Mouse (Mus musculus): Measurements from ENCODE around the gene Adcy2. TPM values are rescaled to one million over a fixed set of nuclear protein-coding genes. Genes with fewer than 3 reads are reported as not detected.

Gene Adcy2
- polyA plus RNA-seq, 1 experiment: not detected

DNA sequence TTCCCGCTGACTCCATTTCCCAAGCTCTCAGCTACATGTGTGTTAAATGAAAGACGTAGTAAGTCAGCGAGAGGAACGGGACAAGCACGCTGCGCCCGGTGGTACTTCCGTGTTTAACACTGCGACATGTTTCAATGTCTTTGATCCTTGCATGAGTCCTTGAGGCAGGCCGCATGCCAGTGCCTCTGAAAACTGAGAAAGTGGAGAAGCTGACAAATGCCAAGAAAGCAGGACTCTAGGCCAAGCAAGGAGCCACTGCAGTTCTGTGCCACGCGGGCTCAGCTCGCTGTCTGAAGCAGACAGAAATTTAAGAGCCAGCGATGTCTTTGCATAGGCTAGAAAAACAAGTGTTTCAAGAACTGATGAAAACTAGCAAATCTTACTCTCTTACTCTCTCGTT is 15.3 kb downstream of the Adcy2 start:
- Histone ChIP-seq H3K4me1 (no peaks in the 10 kb centered on the region), H3K27me3 (replicated peaks) (no peaks in the 10 kb centered on the region), H3K9me3 (peaks cover 16% of the 10 kb centered on the region), H3K36me3 (replicated peaks; ENCODE audit: low read length) (no peaks in the 10 kb centered on the region), H3K4me3 (replicated peaks) (no peak overlapping the region)
- TF ChIP-seq GATA1 (IDR thresholded peaks at IDR 0.05; ENCODE audit: borderline replicate concordance, low read length) (no peak), FLI1 (IDR thresholded peaks at IDR 0.05; ENCODE audit: low read length) (no peak)

DNA sequence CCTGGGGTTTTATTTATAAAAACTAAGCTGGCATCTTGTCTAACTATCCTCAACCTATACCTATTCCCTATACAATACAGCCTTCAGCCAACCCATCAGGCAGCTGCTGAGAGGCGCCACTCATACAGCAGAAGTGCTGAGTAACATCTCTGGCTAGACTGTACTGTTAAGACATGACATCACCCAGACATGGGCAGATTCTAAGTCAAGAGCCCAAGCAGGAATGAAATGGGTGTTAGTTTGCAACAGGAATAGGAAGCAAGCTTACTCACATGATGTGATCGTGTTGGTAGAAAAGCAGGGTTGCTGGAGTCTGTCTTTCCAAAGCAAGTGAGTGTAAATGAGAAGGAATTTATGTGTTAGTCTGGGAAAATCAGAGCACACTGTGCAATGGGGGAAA is 18.3 kb downstream of the Adcy2 start:
- no peaks in the 10 kb centered on the region for H3K27me3 ChIP-seq (replicated peaks)
- H3K36me3 ChIP-seq (replicated peaks; ENCODE audit: low read length): no peaks in the 10 kb centered on the region
- TF ChIP-seq FLI1 (IDR thresholded peaks at IDR 0.05; ENCODE audit: low read length) (no peak), GATA1 (IDR thresholded peaks at IDR 0.05; ENCODE audit: borderline replicate concordance, low read length) (no peak)
- no peak overlapping the region for H3K4me3 ChIP-seq (replicated peaks)
- H3K9me3 ChIP-seq: peaks cover 26% of the 10 kb centered on the region
- no peaks in the 10 kb centered on the region for H3K4me1 ChIP-seq

DNA sequence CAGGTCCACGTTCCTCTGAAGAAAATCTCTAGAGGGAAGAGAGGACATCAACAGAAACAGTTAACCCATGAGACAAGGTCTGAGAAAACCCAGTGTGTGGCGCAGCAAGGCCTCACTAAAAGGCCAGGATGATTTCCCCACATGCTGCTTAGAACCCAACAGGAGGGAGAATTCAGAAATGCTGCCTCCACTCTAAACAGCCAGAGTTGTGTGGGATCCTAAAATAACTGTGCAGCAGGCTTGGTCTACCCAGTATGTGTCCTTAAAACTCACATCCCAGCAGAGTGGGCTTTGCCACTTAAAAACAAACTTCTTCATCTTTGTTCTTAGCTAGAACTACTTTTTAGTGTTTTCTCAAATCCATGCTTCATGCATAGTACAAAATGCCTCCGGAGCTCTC is 26.2 kb downstream of the Adcy2 start:
- H3K4me1 ChIP-seq: no peaks in the 10 kb centered on the region
- H3K27me3 ChIP-seq (replicated peaks): no peaks in the 10 kb centered on the region
- TF ChIP-seq GATA1 (IDR thresholded peaks at IDR 0.05; ENCODE audit: borderline replicate concordance, low read length) (no peak), FLI1 (IDR thresholded peaks at IDR 0.05; ENCODE audit: low read length) (no peak)
- no peaks in the 10 kb centered on the region for H3K36me3 ChIP-seq (replicated peaks; ENCODE audit: low read length)
- no peak overlapping the region for H3K4me3 ChIP-seq (replicated peaks)
- peaks cover 69% of the 10 kb centered on the region for H3K9me3 ChIP-seq

DNA sequence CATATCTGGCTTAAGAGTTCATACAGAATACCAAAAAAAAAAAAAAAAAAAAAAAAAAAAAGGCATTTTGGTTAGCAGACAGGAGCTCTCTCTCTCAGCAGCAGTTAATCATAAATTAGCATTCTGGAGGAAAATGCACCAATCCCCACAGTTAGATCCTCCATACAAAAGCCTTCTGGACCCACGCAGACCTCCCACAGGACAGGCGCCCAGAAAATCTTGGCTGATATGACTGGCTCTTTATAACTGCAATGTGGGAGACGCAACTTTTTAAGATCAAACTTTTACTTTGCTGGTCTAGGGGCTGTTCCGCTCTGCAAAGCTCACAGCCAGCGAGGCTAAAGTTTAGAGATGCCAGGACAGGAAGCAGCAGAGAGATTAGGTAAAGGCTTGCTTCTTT is 37.8 kb downstream of the Adcy2 start:
- H3K4me1 ChIP-seq: no peaks in the 10 kb centered on the region
- TF ChIP-seq FLI1 (IDR thresholded peaks at IDR 0.05; ENCODE audit: low read length): no peak
- no peak for TF ChIP-seq GATA1 (IDR thresholded peaks at IDR 0.05; ENCODE audit: borderline replicate concordance, low read length)
- H3K36me3 ChIP-seq (replicated peaks; ENCODE audit: low read length): no peaks in the 10 kb centered on the region
- no peak overlapping the region for H3K4me3 ChIP-seq (replicated peaks)
- peaks cover 10% of the 10 kb centered on the region; the same call in 1 of the 2 replicates for H3K9me3 ChIP-seq
- H3K27me3 ChIP-seq (replicated peaks): no peaks in the 10 kb centered on the region

DNA sequence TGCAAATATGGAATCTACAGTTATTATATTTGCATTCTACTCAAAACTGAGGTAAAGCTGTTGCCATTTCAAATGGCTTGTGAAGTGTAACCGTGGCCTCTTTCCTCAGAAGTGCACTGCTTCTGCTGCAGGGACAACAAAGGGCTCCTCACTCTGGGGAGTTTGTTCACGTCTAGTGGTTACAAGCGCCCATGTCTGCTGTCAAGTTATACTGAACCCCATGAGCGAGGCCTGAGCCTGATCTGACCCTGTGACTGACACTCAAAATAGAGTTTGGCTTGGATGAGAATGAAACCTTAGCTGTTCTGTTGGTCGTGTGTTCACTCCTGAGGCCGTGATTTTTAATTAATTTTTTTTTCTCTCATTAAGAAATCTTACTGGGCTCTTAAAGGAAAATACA is 38.8 kb downstream of the Adcy2 start:
- Histone ChIP-seq H3K9me3 (peaks cover 10% of the 10 kb centered on the region; the same call in 1 of the 2 replicates), H3K36me3 (replicated peaks; ENCODE audit: low read length) (no peaks in the 10 kb centered on the region), H3K27me3 (replicated peaks) (no peaks in the 10 kb centered on the region), H3K4me3 (replicated peaks) (no peak overlapping the region), H3K4me1 (no peaks in the 10 kb centered on the region)
- TF ChIP-seq FLI1 (IDR thresholded peaks at IDR 0.05; ENCODE audit: low read length): no peak
- TF ChIP-seq GATA1 (IDR thresholded peaks at IDR 0.05; ENCODE audit: borderline replicate concordance, low read length): no peak

DNA sequence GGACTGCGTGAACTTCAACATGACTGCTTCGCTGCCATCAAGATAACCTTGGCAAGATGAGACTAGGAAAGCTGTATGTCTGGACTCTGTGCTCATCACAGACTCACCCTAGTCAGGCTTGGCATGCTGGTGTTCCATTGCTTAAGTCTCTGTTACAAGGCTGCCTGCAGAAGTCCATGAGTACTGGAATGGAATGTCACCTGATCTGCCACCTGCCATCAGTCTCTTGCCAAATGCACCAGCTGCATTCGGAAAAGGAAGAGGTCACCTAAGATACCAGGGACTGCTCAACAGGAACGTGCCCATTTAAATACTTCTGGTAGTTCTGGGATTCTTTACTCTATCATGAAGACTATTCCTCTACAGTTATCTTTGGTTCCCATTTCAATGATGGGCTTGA is 39.9 kb downstream of the Adcy2 start:
- H3K4me1 ChIP-seq: no peaks in the 10 kb centered on the region
- no peaks in the 10 kb centered on the region for H3K27me3 ChIP-seq (replicated peaks)
- peaks cover 10% of the 10 kb centered on the region; the same call in 1 of the 2 replicates for H3K9me3 ChIP-seq
- H3K4me3 ChIP-seq (replicated peaks): no peak overlapping the region
- TF ChIP-seq FLI1 (IDR thresholded peaks at IDR 0.05; ENCODE audit: low read length) (no peak), GATA1 (IDR thresholded peaks at IDR 0.05; ENCODE audit: borderline replicate concordance, low read length) (no peak)
- H3K36me3 ChIP-seq (replicated peaks; ENCODE audit: low read length): no peaks in the 10 kb centered on the region

DNA sequence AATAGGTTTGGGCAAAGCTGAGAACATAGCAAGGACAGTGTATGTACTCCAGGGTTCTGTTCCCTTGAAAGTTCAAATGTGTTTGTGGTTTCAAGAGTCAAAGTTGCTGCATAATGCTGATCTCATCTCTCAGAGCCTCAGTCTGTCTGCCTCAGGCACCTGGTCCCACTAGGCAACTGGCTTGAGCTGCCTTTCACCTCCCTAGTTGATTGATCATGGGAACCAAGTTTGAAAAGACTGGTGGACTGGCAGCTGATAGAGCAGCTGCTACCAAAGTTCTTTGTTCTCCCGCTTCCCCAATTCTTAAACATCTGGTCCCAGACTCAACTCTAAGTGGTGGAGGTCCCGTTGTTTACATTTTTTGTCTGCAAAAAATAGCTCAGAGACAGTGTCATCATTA is 56.6 kb downstream of the Adcy2 start:
- Histone ChIP-seq H3K4me1 (no peaks in the 10 kb centered on the region), H3K4me3 (replicated peaks) (no peak overlapping the region), H3K36me3 (replicated peaks; ENCODE audit: low read length) (no peaks in the 10 kb centered on the region), H3K9me3 (peaks cover 10% of the 10 kb centered on the region), H3K27me3 (replicated peaks) (no peaks in the 10 kb centered on the region)
- TF ChIP-seq FLI1 (IDR thresholded peaks at IDR 0.05; ENCODE audit: low read length) (no peak), GATA1 (IDR thresholded peaks at IDR 0.05; ENCODE audit: borderline replicate concordance, low read length) (no peak)

DNA sequence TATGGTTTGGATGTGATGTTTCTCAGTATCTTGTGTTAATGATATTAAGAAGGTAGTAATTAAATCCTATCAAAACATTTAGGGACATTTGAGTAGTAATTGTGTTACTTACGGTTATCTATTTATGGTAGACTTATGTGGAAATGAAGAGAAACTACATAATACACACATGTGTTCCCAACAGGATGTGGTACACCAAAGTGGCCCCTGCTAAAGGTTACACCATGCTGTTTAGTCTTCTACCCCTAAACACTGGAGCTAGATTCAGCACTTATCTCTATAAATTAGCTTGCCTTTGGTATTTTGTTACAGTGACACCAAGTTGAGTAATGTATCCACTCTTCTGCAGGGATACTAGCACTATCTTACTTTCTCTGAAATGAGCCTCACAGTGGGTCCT is 57.9 kb downstream of the Adcy2 start:
- TF ChIP-seq GATA1 (IDR thresholded peaks at IDR 0.05; ENCODE audit: borderline replicate concordance, low read length) (no peak), FLI1 (IDR thresholded peaks at IDR 0.05; ENCODE audit: low read length) (no peak)
- H3K9me3 ChIP-seq: peaks cover 8% of the 10 kb centered on the region; the same call in 1 of the 2 replicates

DNA sequence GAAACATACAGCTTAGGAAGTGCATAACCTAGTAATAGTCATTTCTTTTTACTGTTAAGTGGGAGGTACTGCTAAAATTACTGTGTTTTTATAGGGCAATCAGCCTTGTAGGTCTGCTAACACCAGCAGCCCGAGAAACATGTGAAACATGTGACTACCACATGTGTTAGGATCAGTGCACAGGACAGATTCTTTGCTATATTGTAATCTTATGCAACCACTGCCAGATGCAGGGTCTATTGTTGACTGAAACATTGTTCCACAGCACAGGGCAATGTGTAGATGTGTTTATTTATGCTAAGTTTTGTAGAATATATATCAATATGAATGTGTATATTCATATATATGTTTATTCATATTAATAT is 67.1 kb downstream of the Adcy2 start:
- peaks cover 34% of the 10 kb centered on the region for H3K9me3 ChIP-seq
- no peaks in the 10 kb centered on the region for H3K36me3 ChIP-seq (replicated peaks; ENCODE audit: low read length)
- TF ChIP-seq GATA1 (IDR thresholded peaks at IDR 0.05; ENCODE audit: borderline replicate concordance, low read length) (no peak), FLI1 (IDR thresholded peaks at IDR 0.05; ENCODE audit: low read length) (no peak)
- H3K4me3 ChIP-seq (replicated peaks): no peak overlapping the region
- peaks cover 2% of the 10 kb centered on the region for H3K27me3 ChIP-seq (replicated peaks)
- H3K4me1 ChIP-seq: peaks cover 3% of the 10 kb centered on the region; the same call in 1 of the 2 replicates

More for the DNA sequence above, 57.9 kb downstream of the Adcy2 start:
- H3K27me3 ChIP-seq (replicated peaks): no peaks in the 10 kb centered on the region
- H3K36me3 ChIP-seq (replicated peaks; ENCODE audit: low read length): no peaks in the 10 kb centered on the region
- H3K4me3 ChIP-seq (replicated peaks): no peak overlapping the region
- no peaks in the 10 kb centered on the region for H3K4me1 ChIP-seq

DNA sequence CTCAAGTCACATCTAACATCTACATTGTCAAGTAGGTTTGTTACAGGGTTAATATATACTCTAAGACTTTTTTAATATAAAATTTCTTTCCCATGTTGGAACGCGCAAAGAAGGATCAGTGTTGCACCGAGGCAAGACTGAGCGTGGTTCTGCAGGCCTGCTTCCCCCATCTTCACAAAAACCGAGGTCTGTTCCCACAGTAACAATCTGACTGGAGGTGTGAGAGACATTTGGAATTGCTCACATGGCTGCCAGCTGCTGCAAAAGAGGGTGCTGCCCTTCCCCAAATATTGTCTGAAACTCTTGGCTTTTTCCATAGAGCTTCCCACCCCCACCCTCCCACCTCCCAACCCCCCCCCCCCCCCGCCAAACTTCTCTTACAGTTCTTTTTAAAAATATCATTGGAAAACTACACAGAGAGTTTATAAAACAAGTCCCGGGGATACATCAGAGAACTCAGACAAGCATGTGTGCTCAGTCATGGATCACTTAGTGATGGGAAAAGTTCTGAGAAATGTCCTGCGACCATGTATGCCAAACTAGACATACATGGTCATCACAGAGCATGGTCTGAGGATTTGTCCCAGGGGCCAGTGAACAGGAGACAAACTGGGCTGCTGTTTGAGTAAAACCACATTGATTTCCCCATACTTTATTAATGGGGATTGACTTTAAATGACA is 67.6 kb downstream of the Adcy2 start:
- Histone ChIP-seq H3K4me1 (peaks cover 3% of the 10 kb centered on the region; the same call in 1 of the 2 replicates), H3K9me3 (peaks cover 34% of the 10 kb centered on the region), H3K36me3 (replicated peaks; ENCODE audit: low read length) (no peaks in the 10 kb centered on the region), H3K27me3 (replicated peaks) (peaks cover 2% of the 10 kb centered on the region), H3K4me3 (replicated peaks) (no peak overlapping the region)
- TF ChIP-seq FLI1 (IDR thresholded peaks at IDR 0.05; ENCODE audit: low read length) (no peak), GATA1 (IDR thresholded peaks at IDR 0.05; ENCODE audit: borderline replicate concordance, low read length) (no peak)

Data from megakaryocyte, embryonic 14.5 days (primary cell).